Mouse (Mus musculus) gastrocnemius, postnatal 36 days (tissue): Measurements from ENCODE around the gene Gcnt1. TPM values are rescaled to one million over a fixed set of nuclear protein-coding genes. Genes with fewer than 3 reads are reported as not detected.

ENCODE experiments used
- DNase-seq, 2 experiments: peaks; one replicate each; pipeline ENCODE4 v3.0.0; 2022
- intact Hi-C: fragments of 180-260 bp; cut with DNase I; formaldehyde crosslinking; loops from one replicate; pipeline ENCODE4 v1.15.1; 2025
- total RNA-seq, 2 experiments: library from RNA; stranded (reverse); gene quantifications; 2 replicates each; pipeline ENCODE4 v1.2.3; 2021

Gcnt1 gene
- total RNA-seq, 2 experiments from 2014 or later = 0.39 to 0.48 TPM

DNA sequence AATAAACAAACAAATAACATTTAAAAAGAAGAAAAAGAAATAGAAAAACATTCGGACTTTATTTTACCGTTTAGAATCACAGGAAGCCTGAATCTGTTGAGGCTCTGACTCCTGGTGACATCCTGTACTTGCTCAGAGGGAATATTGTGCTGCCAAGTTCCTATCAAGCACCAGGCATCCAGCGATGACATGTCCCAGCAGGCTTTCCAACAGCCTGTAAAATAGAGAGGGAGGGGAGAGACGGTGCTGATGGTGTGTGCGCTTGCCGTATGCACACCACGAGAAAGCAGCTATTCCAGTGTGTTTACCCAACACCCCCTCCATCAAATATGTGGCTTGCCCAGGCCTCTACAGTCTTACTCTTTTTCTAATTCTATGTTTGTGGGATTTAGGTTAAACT, 39.6 kb downstream of the Gcnt1 start:
- intact Hi-C loops = no loop called here
- DNase-seq = no peak

- no peak for DNase-seq
- intact Hi-C loops = no loop called here
These were observed 43.7 kb downstream of the Gcnt1 start for GRCm38 (mm10) chr19:17328916-17329315.

DNA sequence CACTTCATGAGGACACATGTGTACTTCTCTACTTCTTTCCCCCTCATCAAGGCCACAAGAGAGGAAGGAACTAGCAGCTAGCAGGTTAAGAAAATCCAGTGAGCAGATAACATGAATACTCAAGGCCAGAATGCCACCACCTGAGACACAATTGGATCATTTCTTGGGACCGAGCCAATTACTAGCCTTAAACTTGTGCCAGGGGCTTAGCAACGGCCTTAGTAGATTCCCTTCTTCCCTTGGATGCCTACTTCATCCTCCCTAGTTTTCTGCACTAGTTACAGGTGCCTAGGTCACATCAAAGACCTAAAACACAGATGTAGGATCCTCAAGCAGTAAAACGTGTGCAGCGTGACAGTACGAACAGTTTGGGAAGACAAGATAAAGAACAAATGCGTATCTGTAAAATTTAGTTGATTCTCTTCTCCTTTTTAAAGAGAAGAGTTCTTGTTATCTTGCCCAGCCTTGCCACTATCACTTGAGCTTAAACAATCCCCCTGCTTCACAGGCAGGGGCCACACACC, 44.7 kb downstream of the Gcnt1 start:
- intact Hi-C loops = no loop called here
- DNase-seq = no peak

- intact Hi-C loops = no loop called here
- no peak for DNase-seq
These were observed 48.9 kb downstream of the Gcnt1 start for GRCm38 (mm10) chr19:17323689-17324241.

DNA sequence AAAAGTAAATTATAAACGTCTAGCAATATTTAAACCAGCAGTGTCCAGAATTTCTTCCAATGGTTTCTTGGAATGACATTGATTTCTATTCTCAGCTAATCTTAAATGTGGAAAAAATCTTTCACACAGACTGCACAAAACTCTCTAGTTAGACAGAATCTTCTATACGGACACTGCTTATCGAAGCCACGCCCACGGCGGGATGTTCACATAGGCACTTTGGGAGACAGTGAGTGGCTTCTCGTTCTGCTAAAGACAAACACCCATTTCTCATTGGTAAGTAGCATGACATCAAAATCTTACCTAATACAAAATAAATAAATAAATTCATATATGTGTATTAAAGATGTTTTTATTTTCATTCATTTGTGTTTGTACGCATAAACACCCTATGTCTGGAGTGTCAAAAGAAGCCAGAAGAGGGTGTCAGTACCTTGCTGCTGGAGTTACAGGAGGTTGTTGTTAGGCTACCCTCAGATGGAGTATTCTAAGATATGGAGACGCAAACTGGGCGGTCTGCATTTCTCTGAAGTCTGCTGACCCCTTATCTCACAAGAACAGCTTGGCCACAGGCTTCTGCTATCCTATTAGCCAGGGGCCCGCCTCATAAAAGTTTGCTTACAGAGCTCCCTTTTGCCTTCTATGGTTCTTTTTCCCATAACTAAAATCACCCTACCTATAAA, 49.5 kb downstream of the Gcnt1 start:
- intact Hi-C loops = no loop called here
- DNase-seq = no peak

GRCm38 (mm10) chr19:17319770-17320169, 52.9 kb downstream of the Gcnt1 start:
- intact Hi-C loops = no loop called here
- DNase-seq = no peak

DNA sequence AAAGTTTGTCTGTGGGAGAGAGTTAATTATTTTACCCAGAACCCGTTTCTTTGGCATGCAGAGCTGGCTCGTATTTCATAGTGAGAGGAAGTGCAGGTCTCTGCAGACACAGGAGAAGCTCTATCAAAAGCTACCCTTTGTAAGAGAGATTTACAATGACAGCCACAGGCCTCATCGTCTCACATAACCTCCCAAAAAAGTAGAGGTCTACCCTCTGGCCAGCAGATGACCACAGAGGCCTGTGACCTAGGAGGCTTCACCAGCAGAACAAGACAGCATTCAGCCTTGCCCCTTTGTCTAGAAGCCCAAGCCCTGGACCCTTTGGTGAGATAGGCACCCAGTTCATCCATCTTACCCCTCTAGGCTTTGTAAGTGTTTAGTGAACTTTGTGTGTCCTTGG, 53.9 kb downstream of the Gcnt1 start:
- intact Hi-C loops = no loop called here
- DNase-seq = no peak

- DNase-seq = no peak
- intact Hi-C loops = no loop called here
These were observed 56.2 kb downstream of the Gcnt1 start for GRCm38 (mm10) chr19:17316311-17317003.

- no peak for DNase-seq
- intact Hi-C loops = no loop called here
These were observed 58.2 kb downstream of the Gcnt1 start for GRCm38 (mm10) chr19:17314451-17314850.

DNA sequence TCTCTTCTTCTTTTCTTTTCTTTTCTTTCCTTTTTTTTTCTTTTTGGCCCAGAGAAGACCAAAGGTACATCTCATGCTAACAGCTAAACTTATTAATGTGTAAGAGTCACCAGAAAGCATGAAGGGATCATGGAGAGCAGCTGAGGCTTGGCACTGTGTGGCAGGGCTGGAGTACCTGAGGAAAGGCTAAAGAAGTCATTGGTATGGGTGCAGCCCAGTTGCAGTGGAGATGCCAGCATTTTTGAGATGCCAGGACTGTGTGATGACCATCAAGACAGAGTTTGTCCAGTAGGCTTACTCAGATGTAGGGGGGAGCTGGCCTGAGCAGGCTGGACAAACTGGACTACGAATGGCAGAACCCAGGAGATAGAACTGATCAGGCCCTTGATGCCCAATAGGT, 58.9 kb downstream of the Gcnt1 start:
- DNase-seq = no peak
- intact Hi-C loops = no loop called here

- intact Hi-C loops = no loop called here
- no peak for DNase-seq
These were observed 59.9 kb downstream of the Gcnt1 start for GRCm38 (mm10) chr19:17312671-17313180.

DNA sequence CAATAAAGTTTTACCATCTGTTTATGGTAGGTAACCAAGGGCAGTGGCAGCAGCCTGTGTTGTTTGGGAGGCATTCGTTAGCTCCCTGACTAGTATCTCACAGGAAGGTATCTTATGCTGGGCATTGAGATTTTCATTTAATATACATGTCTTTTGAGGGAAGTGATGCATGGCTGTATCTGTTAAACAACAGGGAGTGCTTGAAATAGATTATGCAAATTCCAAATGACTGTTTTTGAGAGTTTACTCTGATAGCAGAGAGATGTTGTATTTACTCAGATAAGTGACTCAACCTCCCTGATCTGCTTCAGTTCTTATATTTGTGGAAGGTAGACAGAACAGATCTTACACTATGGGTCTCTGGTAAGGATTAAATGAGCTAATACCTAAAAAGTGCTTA, 61.1 kb downstream of the Gcnt1 start:
- intact Hi-C loops = no loop called here
- DNase-seq = no peak

GRCm38 (mm10) chr19:17311031-17311430, 61.6 kb downstream of the Gcnt1 start:
- intact Hi-C loops = no loop called here
- no peak for DNase-seq

GRCm38 (mm10) chr19:17296081-17296480, 76.6 kb downstream of the Gcnt1 start:
- intact Hi-C loops = no loop called here
- DNase-seq = no peak

DNA sequence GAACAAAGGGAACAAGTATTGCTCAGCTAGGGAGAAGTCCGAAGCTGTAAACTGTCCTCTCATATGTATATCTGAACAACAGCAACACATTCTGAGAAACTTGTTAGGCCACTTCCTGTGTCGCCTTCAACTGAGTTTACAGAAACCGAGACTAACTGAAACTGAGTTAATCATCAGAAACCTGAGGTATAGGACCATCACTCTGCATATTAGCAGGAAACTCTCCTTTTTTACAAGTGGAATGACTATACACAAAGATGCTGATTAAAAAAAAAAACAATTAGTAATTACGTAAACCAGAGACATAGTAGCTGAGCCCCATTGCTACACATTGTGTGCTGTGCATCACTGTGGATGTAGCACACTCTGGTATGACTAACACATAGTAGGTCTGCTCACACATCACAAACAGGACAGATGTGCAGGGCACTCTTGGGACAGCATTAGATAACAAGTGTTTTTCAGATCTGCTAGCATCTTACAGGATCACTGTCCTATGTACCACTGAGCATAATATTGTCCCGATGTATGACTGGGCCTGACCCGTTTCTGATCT, 77.4 kb downstream of the Gcnt1 start:
- no peak for DNase-seq
- intact Hi-C loops = no loop called here

DNA sequence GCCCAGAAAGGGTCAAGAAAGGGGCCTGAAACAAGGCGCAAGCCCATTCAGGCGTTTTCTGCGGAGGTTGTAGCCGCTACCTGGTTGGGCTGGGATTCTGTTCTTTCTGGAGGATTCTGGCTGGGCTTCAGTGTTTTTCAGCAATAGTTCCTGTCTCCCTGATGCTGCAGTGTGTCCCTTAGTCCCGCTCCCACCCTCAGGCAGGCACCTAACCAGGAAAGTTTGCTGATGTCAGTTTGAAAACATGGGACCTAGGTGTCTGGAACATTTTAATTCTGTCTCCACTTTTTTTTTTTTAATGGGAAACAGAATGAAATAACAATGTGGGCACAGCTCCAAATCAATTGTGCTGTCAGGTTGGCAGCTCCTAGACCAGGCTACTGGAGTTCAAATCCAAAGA, 78.5 kb downstream of the Gcnt1 start:
- intact Hi-C loops = no loop called here

GRCm38 (mm10) chr19:17289526-17289925, 83.1 kb downstream of the Gcnt1 start:
- DNase-seq = no peak
- intact Hi-C loops = no loop called here

More for the DNA sequence above, 78.5 kb downstream of the Gcnt1 start:
- DNase-seq = no peak

- intact Hi-C loops = no loop called here
- no peak for DNase-seq
These were observed 86.6 kb downstream of the Gcnt1 start for GRCm38 (mm10) chr19:17286004-17286403.

- intact Hi-C loops = no loop called here
- DNase-seq = no peak
These were observed 89.3 kb downstream of the Gcnt1 start for GRCm38 (mm10) chr19:17283317-17283716.

DNA sequence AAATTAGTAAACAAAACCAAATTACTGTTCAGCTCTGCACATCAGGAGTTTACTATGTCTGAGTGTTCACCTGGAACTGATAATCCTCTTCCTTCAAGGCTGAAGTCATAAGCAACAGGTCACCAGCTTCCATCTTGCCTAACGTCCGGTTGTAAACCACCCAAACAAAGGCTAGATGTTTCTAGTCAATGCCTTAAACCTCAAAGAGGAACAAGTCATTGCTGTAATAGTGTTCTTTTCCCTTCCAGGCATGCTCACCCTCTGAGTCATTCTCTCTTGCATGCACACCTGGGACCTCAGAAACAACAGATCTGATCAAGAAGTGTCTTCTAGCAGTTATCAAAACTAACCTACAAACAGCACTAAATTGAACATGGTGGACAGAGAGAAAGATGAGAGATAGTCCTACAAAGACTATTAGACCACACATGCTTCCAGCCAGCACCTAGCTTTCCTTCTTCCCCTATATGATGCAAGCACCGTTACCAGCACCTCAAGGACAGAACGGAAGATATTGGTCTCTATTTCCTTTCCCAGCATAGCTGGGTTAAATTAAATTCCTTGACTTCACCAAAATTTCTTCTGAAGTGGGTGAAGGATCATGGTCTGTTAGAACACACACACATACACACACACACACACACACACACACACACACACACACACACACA, 94.1 kb downstream of the Gcnt1 start:
- DNase-seq = no peak
- intact Hi-C loops = no loop called here
